Mouse (Mus musculus): ENCODE results near the gene Trim56. TPM values are rescaled to one million over a fixed set of nuclear protein-coding genes. Genes with fewer than 3 reads are reported as not detected.

Trim56 gene
- polyA plus RNA-seq, 1 experiment from 2014 or later = 7.1 TPM

GRCm38 (mm10) chr5:137076191-137076930 is 39.6 kb downstream of the Trim56 start:
- Histone ChIP-seq H3K4me1 (replicated peaks; ENCODE audit: control insufficient read depth, insufficient read depth, low read length) (no peaks in the 10 kb centered on the region), H3K4me2 (replicated peaks; ENCODE audit: low read depth, low read length) (no peak overlapping the region), H3K4me3 (ENCODE audit: low read depth, low read length) (no peak overlapping the region), H3K27ac (ENCODE audit: low read depth, low read length) (no peak overlapping the region), H3K9me3 (ENCODE audit: control insufficient read depth, low read length) (no peaks in the 10 kb centered on the region), H3K27me3 (ENCODE audit: control insufficient read depth, insufficient read depth, low read length) (no peaks in the 10 kb centered on the region), H3K9ac (ENCODE audit: low read depth, low read length) (no peak overlapping the region), H3K36me3 (ENCODE audit: control insufficient read depth, insufficient read depth, low read length) (no peaks in the 10 kb centered on the region)
- DNase-seq (ENCODE audit: low spot score) = no peak
- WGBS = 40% methylated on average over 12 of the region's 12 CpGs
- ATAC-seq (ENCODE audit: low FRiP score) = no peak

GRCm38 (mm10) chr5:137075726-137076125 is 40.3 kb downstream of the Trim56 start:
- 71% methylated on average over 6 of the region's 6 CpGs for WGBS
- H3K4me3 ChIP-seq (ENCODE audit: low read depth, low read length) = no peak overlapping the region
- H3K4me1 ChIP-seq (replicated peaks; ENCODE audit: control insufficient read depth, insufficient read depth, low read length) = no peaks in the 10 kb centered on the region
- no peak overlapping the region for H3K27ac ChIP-seq (ENCODE audit: low read depth, low read length)
- no peak overlapping the region for H3K9ac ChIP-seq (ENCODE audit: low read depth, low read length)
- H3K4me2 ChIP-seq (replicated peaks; ENCODE audit: low read depth, low read length) = no peak overlapping the region
- H3K9me3 ChIP-seq (ENCODE audit: control insufficient read depth, low read length) = no peaks in the 10 kb centered on the region
- ATAC-seq (ENCODE audit: low FRiP score) (no peak), DNase-seq (ENCODE audit: low spot score) (no peak)
- no peaks in the 10 kb centered on the region for H3K36me3 ChIP-seq (ENCODE audit: control insufficient read depth, insufficient read depth, low read length)
- H3K27me3 ChIP-seq (ENCODE audit: control insufficient read depth, insufficient read depth, low read length) = no peaks in the 10 kb centered on the region

- Histone ChIP-seq H3K9ac (ENCODE audit: low read depth, low read length) (no peak overlapping the region), H3K4me2 (replicated peaks; ENCODE audit: low read depth, low read length) (no peak overlapping the region), H3K27ac (ENCODE audit: low read depth, low read length) (no peak overlapping the region), H3K9me3 (ENCODE audit: control insufficient read depth, low read length) (no peaks in the 10 kb centered on the region), H3K4me3 (ENCODE audit: low read depth, low read length) (no peak overlapping the region), H3K27me3 (ENCODE audit: control insufficient read depth, insufficient read depth, low read length) (no peaks in the 10 kb centered on the region), H3K36me3 (ENCODE audit: control insufficient read depth, insufficient read depth, low read length) (no peaks in the 10 kb centered on the region), H3K4me1 (replicated peaks; ENCODE audit: control insufficient read depth, insufficient read depth, low read length) (no peaks in the 10 kb centered on the region)
- DNase-seq (ENCODE audit: low spot score) (no peak), ATAC-seq (ENCODE audit: low FRiP score) (no peak)
- WGBS = 32% methylated on average over 6 of the region's 6 CpGs
These were observed 41.8 kb downstream of the Trim56 start for GRCm38 (mm10) chr5:137074191-137074651.

- no peak overlapping the region for H3K9ac ChIP-seq (ENCODE audit: low read depth, low read length)
- ATAC-seq (ENCODE audit: low FRiP score) (no peak), DNase-seq (ENCODE audit: low spot score) (no peak)
- no peak overlapping the region for H3K4me3 ChIP-seq (ENCODE audit: low read depth, low read length)
- whole genome bisulfite sequencing = 94% methylated on average over 8 of the region's 8 CpGs
- H3K9me3 ChIP-seq (ENCODE audit: control insufficient read depth, low read length) = no peaks in the 10 kb centered on the region
- H3K4me2 ChIP-seq (replicated peaks; ENCODE audit: low read depth, low read length) = no peak overlapping the region
- H3K36me3 ChIP-seq (ENCODE audit: control insufficient read depth, insufficient read depth, low read length) = no peaks in the 10 kb centered on the region
- no peak overlapping the region for H3K27ac ChIP-seq (ENCODE audit: low read depth, low read length)
- no peaks in the 10 kb centered on the region for H3K4me1 ChIP-seq (replicated peaks; ENCODE audit: control insufficient read depth, insufficient read depth, low read length)
- H3K27me3 ChIP-seq (ENCODE audit: control insufficient read depth, insufficient read depth, low read length) = no peaks in the 10 kb centered on the region
These were observed 42.9 kb downstream of the Trim56 start for GRCm38 (mm10) chr5:137073141-137073540.

- H3K4me1 ChIP-seq (replicated peaks; ENCODE audit: control insufficient read depth, insufficient read depth, low read length) = no peaks in the 10 kb centered on the region
- no peaks in the 10 kb centered on the region for H3K9me3 ChIP-seq (ENCODE audit: control insufficient read depth, low read length)
- DNase-seq (ENCODE audit: low spot score) (peak; percentile 60), ATAC-seq (ENCODE audit: low FRiP score) (no peak)
- no peaks in the 10 kb centered on the region for H3K27me3 ChIP-seq (ENCODE audit: control insufficient read depth, insufficient read depth, low read length)
- H3K9ac ChIP-seq (ENCODE audit: low read depth, low read length) = no peak within 1 kb of the TSS
- H3K27ac ChIP-seq (ENCODE audit: low read depth, low read length) = no peak within 1 kb of the TSS
- H3K4me3 ChIP-seq (ENCODE audit: low read depth, low read length) = no peak within 1 kb of the TSS
- no peaks in the 10 kb centered on the region for H3K36me3 ChIP-seq (ENCODE audit: control insufficient read depth, insufficient read depth, low read length)
- peak within 1 kb of the TSS; percentile 39 for H3K4me2 ChIP-seq (replicated peaks; ENCODE audit: low read depth, low read length)
- WGBS = 19% methylated on average over 23 of the region's 23 CpGs
These were observed 43.7 kb downstream of the Trim56 start, which contains the start of gene Serpine1 for GRCm38 (mm10) chr5:137072079-137072960. Gene Serpine1 (minus strand): TSS chr5:137072268.

- ATAC-seq (ENCODE audit: low FRiP score) = no peak
- Histone ChIP-seq H3K4me1 (replicated peaks; ENCODE audit: control insufficient read depth, insufficient read depth, low read length) (no peaks in the 10 kb centered on the region), H3K36me3 (ENCODE audit: control insufficient read depth, insufficient read depth, low read length) (no peaks in the 10 kb centered on the region), H3K27me3 (ENCODE audit: control insufficient read depth, insufficient read depth, low read length) (no peaks in the 10 kb centered on the region), H3K9ac (ENCODE audit: low read depth, low read length) (no peak overlapping the region), H3K4me2 (replicated peaks; ENCODE audit: low read depth, low read length) (no peak overlapping the region), H3K27ac (ENCODE audit: low read depth, low read length) (no peak overlapping the region), H3K9me3 (ENCODE audit: control insufficient read depth, low read length) (no peaks in the 10 kb centered on the region), H3K4me3 (ENCODE audit: low read depth, low read length) (no peak overlapping the region)
- 85% methylated on average over 19 of the region's 19 CpGs for WGBS
- no peak for DNase-seq (ENCODE audit: low spot score)
These were observed 45.0 kb downstream of the Trim56 start for GRCm38 (mm10) chr5:137070881-137071605.

GRCm38 (mm10) chr5:137068711-137069110 is 47.3 kb downstream of the Trim56 start:
- Histone ChIP-seq H3K9me3 (ENCODE audit: control insufficient read depth, low read length) (no peaks in the 10 kb centered on the region), H3K27ac (ENCODE audit: low read depth, low read length) (no peak overlapping the region), H3K4me2 (replicated peaks; ENCODE audit: low read depth, low read length) (no peak overlapping the region), H3K4me3 (ENCODE audit: low read depth, low read length) (no peak overlapping the region), H3K27me3 (ENCODE audit: control insufficient read depth, insufficient read depth, low read length) (no peaks in the 10 kb centered on the region), H3K36me3 (ENCODE audit: control insufficient read depth, insufficient read depth, low read length) (no peaks in the 10 kb centered on the region), H3K9ac (ENCODE audit: low read depth, low read length) (no peak overlapping the region), H3K4me1 (replicated peaks; ENCODE audit: control insufficient read depth, insufficient read depth, low read length) (no peaks in the 10 kb centered on the region)
- ATAC-seq (ENCODE audit: low FRiP score) (no peak), DNase-seq (ENCODE audit: low spot score) (no peak)
- whole genome bisulfite sequencing = 73% methylated on average over 4 of the region's 4 CpGs

GRCm38 (mm10) chr5:137065923-137066322 is 50.1 kb downstream of the Trim56 start:
- WGBS = 75% methylated on average over 8 of the region's 8 CpGs
- Histone ChIP-seq H3K9me3 (ENCODE audit: control insufficient read depth, low read length) (no peaks in the 10 kb centered on the region), H3K27ac (ENCODE audit: low read depth, low read length) (no peak overlapping the region), H3K4me3 (ENCODE audit: low read depth, low read length) (no peak overlapping the region), H3K36me3 (ENCODE audit: control insufficient read depth, insufficient read depth, low read length) (no peaks in the 10 kb centered on the region), H3K4me1 (replicated peaks; ENCODE audit: control insufficient read depth, insufficient read depth, low read length) (no peaks in the 10 kb centered on the region), H3K27me3 (ENCODE audit: control insufficient read depth, insufficient read depth, low read length) (no peaks in the 10 kb centered on the region), H3K4me2 (replicated peaks; ENCODE audit: low read depth, low read length) (no peak overlapping the region), H3K9ac (ENCODE audit: low read depth, low read length) (no peak overlapping the region)
- peak; percentile 17 for DNase-seq (ENCODE audit: low spot score)
- ATAC-seq (ENCODE audit: low FRiP score) = no peak
